Mouse (Mus musculus) right cerebral cortex, adult 18-20 months (tissue): Measurements from ENCODE around the gene Olfr1294.

Experiments
- DNase-seq: peaks from one replicate; pipeline ENCODE4 v3.0.0; 2022; ENCODE audit warnings: mixed read lengths

Gene Olfr1294

GRCm38 (mm10) chr2:111540191-111540590, at the start of gene Olfr1294:
TSS of gene Olfr1294 (minus strand) at chr2:111540291.
- DNase-seq: no peak

GRCm38 (mm10) chr2:111569581-111569980, 29.5 kb upstream of the Olfr1294 start, which contains the start of gene Olfr1295:
TSS of gene Olfr1295 (minus strand) at chr2:111569681.
- DNase-seq: no peak

GRCm38 (mm10) chr2:111524903-111525302, 15.2 kb downstream of the Olfr1294 start, which contains the start of gene Olfr1293-ps:
TSS of gene Olfr1293-ps (plus strand) at chr2:111525203.
- no peak for DNase-seq

- no peak for DNase-seq
Observed at GRCm38 (mm10) chr2:111517451-111517850, 22.6 kb downstream of the Olfr1294 start.

GRCm38 (mm10) chr2:111496880-111497279, 43.2 kb downstream of the Olfr1294 start, which contains the start of gene Olfr1291-ps1:
TSS of gene Olfr1291-ps1 (plus strand) at chr2:111497180.
- no peak for DNase-seq

- no peak for DNase-seq
Observed at GRCm38 (mm10) chr2:111493729-111494128, 46.4 kb downstream of the Olfr1294 start, which contains the start of gene Olfr1290. TSS of gene Olfr1290 (minus strand) at chr2:111493829.
